Mouse (Mus musculus): ENCODE measurements around the gene Slc1a4. TPM values are rescaled to one million over a fixed set of nuclear protein-coding genes. Genes with fewer than 3 reads are reported as not detected.

The Slc1a4 gene
- polyA plus RNA-seq, 1 experiment from 2014 or later: 17.9 TPM

GRCm38 (mm10) chr11:20328771-20329170 is 3.7 kb downstream of the Slc1a4 start:
- H3K9ac ChIP-seq (ENCODE audit: low read length): no peak overlapping the region
- WGBS: 68% methylated on average over 6 of the region's 6 CpGs
- H3K4me2 ChIP-seq (ENCODE audit: low read depth, low read length): no peak overlapping the region
- H3K4me3 ChIP-seq (ENCODE audit: low read length): no peak overlapping the region
- H3K4me1 ChIP-seq (replicated peaks; ENCODE audit: control insufficient read depth, insufficient read depth, low read length): peaks cover 13% of the 10 kb centered on the region; the same call in 1 of the 2 replicates
- H3K27me3 ChIP-seq (ENCODE audit: control insufficient read depth, insufficient read depth, low read depth, low read length): no peaks in the 10 kb centered on the region
- H3K9me3 ChIP-seq (ENCODE audit: control insufficient read depth, low read length): no peaks in the 10 kb centered on the region
- H3K27ac ChIP-seq (ENCODE audit: low read length): no peak overlapping the region
- ATAC-seq (ENCODE audit: low read depth): no peak
- H3K36me3 ChIP-seq (ENCODE audit: control insufficient read depth, insufficient read depth, low read length): no peaks in the 10 kb centered on the region

- Histone ChIP-seq H3K4me2 (ENCODE audit: low read depth, low read length) (no peak overlapping the region), H3K9ac (ENCODE audit: low read length) (no peak overlapping the region), H3K4me1 (replicated peaks; ENCODE audit: control insufficient read depth, insufficient read depth, low read length) (peaks cover 8% of the 10 kb centered on the region; the same call in 1 of the 2 replicates), H3K36me3 (ENCODE audit: control insufficient read depth, insufficient read depth, low read length) (no peaks in the 10 kb centered on the region), H3K9me3 (ENCODE audit: control insufficient read depth, low read length) (no peaks in the 10 kb centered on the region), H3K27me3 (ENCODE audit: control insufficient read depth, insufficient read depth, low read depth, low read length) (no peaks in the 10 kb centered on the region), H3K4me3 (ENCODE audit: low read length) (no peak overlapping the region), H3K27ac (ENCODE audit: low read length) (no peak overlapping the region)
- peak; percentile 24; the same call in 1 of the 2 replicates for ATAC-seq (ENCODE audit: low read depth)
- WGBS: 53% methylated on average over 11 of the region's 11 CpGs
Observed at GRCm38 (mm10) chr11:20326328-20326995, 6.1 kb downstream of the Slc1a4 start.

- H3K36me3 ChIP-seq (ENCODE audit: control insufficient read depth, insufficient read depth, low read length): no peaks in the 10 kb centered on the region
- peaks cover 3% of the 10 kb centered on the region; the same call in 1 of the 2 replicates for H3K4me1 ChIP-seq (replicated peaks; ENCODE audit: control insufficient read depth, insufficient read depth, low read length)
- H3K27me3 ChIP-seq (ENCODE audit: control insufficient read depth, insufficient read depth, low read depth, low read length): no peaks in the 10 kb centered on the region
- H3K9ac ChIP-seq (ENCODE audit: low read length): no peak overlapping the region
- ATAC-seq (ENCODE audit: low read depth): no peak
- H3K4me2 ChIP-seq (ENCODE audit: low read depth, low read length): no peak overlapping the region
- WGBS: 79% methylated on average over 9 of the region's 9 CpGs
- no peak overlapping the region for H3K27ac ChIP-seq (ENCODE audit: low read length)
- no peaks in the 10 kb centered on the region for H3K9me3 ChIP-seq (ENCODE audit: control insufficient read depth, low read length)
- no peak overlapping the region for H3K4me3 ChIP-seq (ENCODE audit: low read length)
Observed at GRCm38 (mm10) chr11:20325073-20325694, 7.3 kb downstream of the Slc1a4 start.

- Histone ChIP-seq H3K27me3 (ENCODE audit: control insufficient read depth, insufficient read depth, low read depth, low read length) (no peaks in the 10 kb centered on the region), H3K9me3 (ENCODE audit: control insufficient read depth, low read length) (no peaks in the 10 kb centered on the region), H3K36me3 (ENCODE audit: control insufficient read depth, insufficient read depth, low read length) (no peaks in the 10 kb centered on the region), H3K4me3 (ENCODE audit: low read length) (no peak overlapping the region), H3K9ac (ENCODE audit: low read length) (no peak overlapping the region), H3K27ac (ENCODE audit: low read length) (no peak overlapping the region), H3K4me1 (replicated peaks; ENCODE audit: control insufficient read depth, insufficient read depth, low read length) (no peaks in the 10 kb centered on the region), H3K4me2 (ENCODE audit: low read depth, low read length) (no peak overlapping the region)
- ATAC-seq (ENCODE audit: low read depth): no peak
- 87% methylated on average over 3 of the region's 3 CpGs for WGBS
Observed at GRCm38 (mm10) chr11:20324006-20324405, 8.5 kb downstream of the Slc1a4 start.

GRCm38 (mm10) chr11:20322366-20322765 is 10.1 kb downstream of the Slc1a4 start:
- WGBS: 84% methylated on average over 3 of the region's 3 CpGs

GRCm38 (mm10) chr11:20320661-20321060 is 11.9 kb downstream of the Slc1a4 start:
- H3K9ac ChIP-seq (ENCODE audit: low read length): no peak overlapping the region
- 81% methylated on average over 3 of the region's 3 CpGs for WGBS
- H3K4me2 ChIP-seq (ENCODE audit: low read depth, low read length): no peak overlapping the region

More at GRCm38 (mm10) chr11:20322366-20322765, 10.1 kb downstream of the Slc1a4 start:
- Histone ChIP-seq H3K4me2 (ENCODE audit: low read depth, low read length) (no peak overlapping the region), H3K9me3 (ENCODE audit: control insufficient read depth, low read length) (no peaks in the 10 kb centered on the region), H3K9ac (ENCODE audit: low read length) (no peak overlapping the region), H3K4me3 (ENCODE audit: low read length) (no peak overlapping the region), H3K27me3 (ENCODE audit: control insufficient read depth, insufficient read depth, low read depth, low read length) (no peaks in the 10 kb centered on the region), H3K4me1 (replicated peaks; ENCODE audit: control insufficient read depth, insufficient read depth, low read length) (no peaks in the 10 kb centered on the region), H3K27ac (ENCODE audit: low read length) (no peak overlapping the region), H3K36me3 (ENCODE audit: control insufficient read depth, insufficient read depth, low read length) (no peaks in the 10 kb centered on the region)
- no peak for ATAC-seq (ENCODE audit: low read depth)

GRCm38 (mm10) chr11:20318659-20319454 is 13.7 kb downstream of the Slc1a4 start:
- ATAC-seq (ENCODE audit: low read depth): peak; percentile 34; the same call in 1 of the 2 replicates
- Histone ChIP-seq H3K27ac (ENCODE audit: low read length) (no peak overlapping the region), H3K36me3 (ENCODE audit: control insufficient read depth, insufficient read depth, low read length) (no peaks in the 10 kb centered on the region), H3K27me3 (ENCODE audit: control insufficient read depth, insufficient read depth, low read depth, low read length) (no peaks in the 10 kb centered on the region), H3K4me2 (ENCODE audit: low read depth, low read length) (no peak overlapping the region), H3K9ac (ENCODE audit: low read length) (no peak overlapping the region), H3K9me3 (ENCODE audit: control insufficient read depth, low read length) (no peaks in the 10 kb centered on the region), H3K4me1 (replicated peaks; ENCODE audit: control insufficient read depth, insufficient read depth, low read length) (no peaks in the 10 kb centered on the region), H3K4me3 (ENCODE audit: low read length) (no peak overlapping the region)
- 54% methylated on average over 16 of the region's 16 CpGs for WGBS

More at GRCm38 (mm10) chr11:20320661-20321060, 11.9 kb downstream of the Slc1a4 start:
- no peaks in the 10 kb centered on the region for H3K36me3 ChIP-seq (ENCODE audit: control insufficient read depth, insufficient read depth, low read length)
- H3K4me1 ChIP-seq (replicated peaks; ENCODE audit: control insufficient read depth, insufficient read depth, low read length): no peaks in the 10 kb centered on the region
- ATAC-seq (ENCODE audit: low read depth): no peak
- H3K27me3 ChIP-seq (ENCODE audit: control insufficient read depth, insufficient read depth, low read depth, low read length): no peaks in the 10 kb centered on the region
- no peaks in the 10 kb centered on the region for H3K9me3 ChIP-seq (ENCODE audit: control insufficient read depth, low read length)
- H3K4me3 ChIP-seq (ENCODE audit: low read length): no peak overlapping the region
- H3K27ac ChIP-seq (ENCODE audit: low read length): no peak overlapping the region

GRCm38 (mm10) chr11:20313576-20313975 is 18.9 kb downstream of the Slc1a4 start:
- WGBS: 88% methylated on average over 8 of the region's 8 CpGs
- no peak overlapping the region for H3K9ac ChIP-seq (ENCODE audit: low read length)
- H3K27me3 ChIP-seq (ENCODE audit: control insufficient read depth, insufficient read depth, low read depth, low read length): no peaks in the 10 kb centered on the region
- H3K27ac ChIP-seq (ENCODE audit: low read length): no peak overlapping the region
- no peak overlapping the region for H3K4me3 ChIP-seq (ENCODE audit: low read length)
- no peaks in the 10 kb centered on the region for H3K9me3 ChIP-seq (ENCODE audit: control insufficient read depth, low read length)
- no peak overlapping the region for H3K4me2 ChIP-seq (ENCODE audit: low read depth, low read length)
- H3K36me3 ChIP-seq (ENCODE audit: control insufficient read depth, insufficient read depth, low read length): 0 out of 2 replicates have a peak, but pooled peaks cover 2% of the 10 kb centered on the region
- ATAC-seq (ENCODE audit: low read depth): no peak
- no peaks in the 10 kb centered on the region for H3K4me1 ChIP-seq (replicated peaks; ENCODE audit: control insufficient read depth, insufficient read depth, low read length)

- Histone ChIP-seq H3K9ac (ENCODE audit: low read length) (no peak overlapping the region), H3K36me3 (ENCODE audit: control insufficient read depth, insufficient read depth, low read length) (peaks cover 15% of the 10 kb centered on the region), H3K4me2 (ENCODE audit: low read depth, low read length) (no peak overlapping the region), H3K9me3 (ENCODE audit: control insufficient read depth, low read length) (no peaks in the 10 kb centered on the region), H3K27ac (ENCODE audit: low read length) (peak overlapping the region; percentile 42; the same call in 1 of the 2 replicates), H3K4me3 (ENCODE audit: low read length) (no peak overlapping the region), H3K4me1 (replicated peaks; ENCODE audit: control insufficient read depth, insufficient read depth, low read length) (no peaks in the 10 kb centered on the region), H3K27me3 (ENCODE audit: control insufficient read depth, insufficient read depth, low read depth, low read length) (no peaks in the 10 kb centered on the region)
- WGBS: 51% methylated on average over 5 of the region's 5 CpGs
- ATAC-seq (ENCODE audit: low read depth): 0 out of 2 replicates have a peak, but pooled peaks have one; percentile 47
Observed at GRCm38 (mm10) chr11:20309044-20309443, 23.5 kb downstream of the Slc1a4 start.

All from lung, embryonic 16.5 days (tissue).